Mouse (Mus musculus) testis, adult 2 months (tissue): ENCODE results near the gene Hist1h2ai.

ENCODE experiments used
- CTCF ChIP-seq: fragments of 200-500 bp; IDR thresholded peaks from 2 replicates; pipeline ENCODE4 v1.5.1; 2012; ENCODE audit warnings: low read depth, mild to moderate bottlenecking, inconsistent platforms, low read length, moderate library complexity; ENCODE audit not compliant: control insufficient read depth, insufficient read depth, insufficient replicate concordance
- POLR2A ChIP-seq: fragments of 200-500 bp; IDR thresholded peaks from 2 replicates; pipeline ENCODE4 v1.6.1; 2012; ENCODE audit warnings: low read depth, mild to moderate bottlenecking, inconsistent platforms, low read length, moderate library complexity; ENCODE audit not compliant: control insufficient read depth

GRCm38 (mm10) chr13:21710031-21710711, 6.1 kb upstream of the Hist1h2ai start:
- peak; percentile 73; the same call in 1 of the 2 replicates for TF ChIP-seq CTCF
- no peak for TF ChIP-seq POLR2A
